Mouse (Mus musculus) erythroblast, embryonic 14.5 days (primary cell): Measurements from ENCODE around the gene Dnajb8. TPM values are rescaled to one million over a fixed set of nuclear protein-coding genes. Genes with fewer than 3 reads are reported as not detected.

Experiments used
- H3K27me3 ChIP-seq: 2 replicates; pipeline ENCODE4 v1.6.1; 2012; ENCODE audit warnings: inconsistent platforms; ENCODE audit not compliant: control insufficient read depth
- H3K36me3 ChIP-seq: 2 replicates; pipeline ENCODE4 v1.6.1; 2012; ENCODE audit warnings: mild to moderate bottlenecking, inconsistent platforms; ENCODE audit not compliant: control insufficient read depth
- H3K4me1 ChIP-seq: 2 replicates; pipeline ENCODE4 v1.6.1; 2012; ENCODE audit warnings: inconsistent platforms; ENCODE audit not compliant: control insufficient read depth
- H3K4me3 ChIP-seq: replicated peaks from 2 replicates; pipeline ENCODE3; 2012; ENCODE audit warnings: moderate library complexity, mild to moderate bottlenecking, inconsistent platforms
- H3K9me3 ChIP-seq: 2 replicates; pipeline ENCODE4 v1.6.1; 2012; ENCODE audit warnings: low read length, inconsistent platforms, mixed read lengths; ENCODE audit not compliant: control insufficient read depth
- GATA1 ChIP-seq: IDR thresholded peaks from 2 replicates; pipeline ENCODE4 v1.6.1; 2012; ENCODE audit warnings: low read length, inconsistent platforms, mixed read lengths
- TAL1 ChIP-seq: IDR thresholded peaks from 3 replicates; pipeline ENCODE4 v1.6.1; 2012; ENCODE audit warnings: low read length, inconsistent platforms, mixed read lengths
- polyA plus RNA-seq: library from polyadenylated mRNA; stranded (reverse); fragments of >175 nt; gene quantifications from 2 replicates; pipeline ENCODE4 v1.2.3, GENCODE M21; 2012

The Dnajb8 gene
- polyA plus RNA-seq, 1 experiment, result not detected

DNA sequence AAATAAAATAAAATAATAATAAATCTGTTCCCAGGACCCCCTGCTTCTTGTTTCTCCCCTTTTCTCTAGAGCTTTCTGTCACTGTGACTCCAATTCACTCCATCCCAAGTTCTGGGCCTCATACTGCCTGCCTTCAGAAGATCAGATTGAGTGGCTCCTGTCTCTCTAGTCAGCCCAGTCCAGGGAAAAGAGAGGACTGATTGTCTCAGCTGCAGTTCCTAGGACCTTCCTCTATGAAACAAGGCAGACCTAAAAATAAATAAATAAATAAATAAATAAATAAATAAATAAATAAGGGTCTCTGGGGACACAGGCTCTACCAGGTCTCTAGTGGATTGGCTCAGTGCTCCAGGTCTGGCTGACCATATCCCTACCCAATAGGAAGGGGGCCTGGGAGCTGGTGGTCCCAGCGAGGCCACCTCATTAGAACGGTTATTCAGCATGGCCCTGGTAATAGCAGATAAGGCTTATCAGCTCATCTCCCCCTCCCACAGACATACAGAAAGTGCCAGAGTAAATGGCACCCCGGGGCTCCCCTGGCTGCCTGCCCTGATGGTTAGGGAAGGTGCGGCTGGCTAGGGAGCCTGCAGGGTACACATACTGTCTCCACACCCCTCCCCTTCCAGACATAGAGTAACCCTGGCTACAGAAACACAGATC is 30.5 kb upstream of the Dnajb8 start:
- Histone ChIP-seq H3K9me3 (no peaks in the 10 kb centered on the region; the same call in 1 of the 2 replicates), H3K27me3 (peaks cover 97% of the 10 kb centered on the region), H3K36me3 (no peaks in the 10 kb centered on the region), H3K4me3 (no peak overlapping the region), H3K4me1 (peaks cover 34% of the 10 kb centered on the region)
- no peak for TF ChIP-seq TAL1
- no peak for TF ChIP-seq GATA1

- peaks cover 100% of the 10 kb centered on the region for H3K27me3 ChIP-seq
- H3K9me3 ChIP-seq, result no peaks in the 10 kb centered on the region; the same call in 1 of the 2 replicates
- no peak for TF ChIP-seq TAL1
- TF ChIP-seq GATA1, result no peak
- no peaks in the 10 kb centered on the region for H3K36me3 ChIP-seq
- peaks cover 37% of the 10 kb centered on the region for H3K4me1 ChIP-seq
- no peak overlapping the region for H3K4me3 ChIP-seq
Observed at GRCm38 (mm10) chr6:88192756-88193155, 29.3 kb upstream of the Dnajb8 start.

- H3K4me1 ChIP-seq, result peaks cover 45% of the 10 kb centered on the region
- TF ChIP-seq GATA1, result no peak
- no peak within 1 kb of the TSS for H3K4me3 ChIP-seq
- no peaks in the 10 kb centered on the region for H3K36me3 ChIP-seq
- H3K27me3 ChIP-seq, result peaks cover 100% of the 10 kb centered on the region
- H3K9me3 ChIP-seq, result no peaks in the 10 kb centered on the region; the same call in 1 of the 2 replicates
Observed at GRCm38 (mm10) chr6:88193433-88194052, 28.5 kb upstream of the Dnajb8 start, which contains the start of gene Gata2. Gene Gata2, plus strand, starts transcription at chr6:88193891.

GRCm38 (mm10) chr6:88194053-88194977 is 27.8 kb upstream of the Dnajb8 start:
- H3K27me3 ChIP-seq, result peaks cover 100% of the 10 kb centered on the region
- no peak for TF ChIP-seq TAL1
- no peak for TF ChIP-seq GATA1
- H3K36me3 ChIP-seq, result no peaks in the 10 kb centered on the region
- H3K4me1 ChIP-seq, result peaks cover 46% of the 10 kb centered on the region
- H3K9me3 ChIP-seq, result no peaks in the 10 kb centered on the region; the same call in 1 of the 2 replicates
- H3K4me3 ChIP-seq, result no peak overlapping the region

- TF ChIP-seq TAL1 (no peak), GATA1 (no peak)
- no peak overlapping the region for H3K4me3 ChIP-seq
- H3K9me3 ChIP-seq, result no peaks in the 10 kb centered on the region; the same call in 1 of the 2 replicates
- no peaks in the 10 kb centered on the region for H3K36me3 ChIP-seq
- H3K27me3 ChIP-seq, result peaks cover 100% of the 10 kb centered on the region
- H3K4me1 ChIP-seq, result peaks cover 42% of the 10 kb centered on the region
Observed at GRCm38 (mm10) chr6:88194978-88195325, 27.1 kb upstream of the Dnajb8 start.

DNA sequence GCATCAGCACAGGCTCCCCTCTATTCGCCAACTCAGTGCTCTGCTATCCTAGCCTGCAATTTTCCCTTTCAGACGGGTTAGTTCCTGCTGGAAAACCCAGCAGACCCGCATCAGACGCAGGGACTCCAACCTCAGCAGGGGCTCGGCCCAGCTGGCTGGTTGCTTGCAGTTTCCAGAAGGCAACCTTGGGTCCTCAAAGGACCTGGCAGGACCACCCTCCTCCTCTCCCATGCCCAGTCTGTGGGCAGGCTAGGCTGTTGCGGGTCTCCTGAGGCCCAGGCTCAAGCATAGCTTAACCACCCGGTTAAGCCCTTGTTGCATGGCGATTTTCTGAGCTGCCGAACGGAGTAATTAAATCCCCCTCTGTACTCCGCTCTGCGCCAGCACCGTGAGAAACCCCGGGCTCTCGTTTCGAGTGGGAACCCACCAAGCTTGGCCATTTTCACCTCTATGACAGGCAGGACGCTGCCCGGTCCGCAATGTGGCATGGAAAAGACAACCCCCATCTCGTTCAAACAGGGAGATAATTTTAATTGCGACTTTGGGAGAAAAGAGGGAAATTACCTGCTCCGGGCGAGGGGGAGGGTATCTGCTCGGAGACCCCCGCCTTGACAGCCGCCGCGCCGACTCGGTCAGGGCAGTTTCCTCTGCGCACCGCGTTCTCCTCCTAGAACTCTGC is 25.9 kb upstream of the Dnajb8 start:
- peaks cover 32% of the 10 kb centered on the region for H3K4me1 ChIP-seq
- no peaks in the 10 kb centered on the region; the same call in 1 of the 2 replicates for H3K9me3 ChIP-seq
- H3K4me3 ChIP-seq, result no peak overlapping the region
- H3K36me3 ChIP-seq, result no peaks in the 10 kb centered on the region
- peaks cover 100% of the 10 kb centered on the region for H3K27me3 ChIP-seq
- no peak for TF ChIP-seq TAL1

- TF ChIP-seq GATA1, result no peak
- TF ChIP-seq TAL1, result no peak
- peaks cover 100% of the 10 kb centered on the region for H3K27me3 ChIP-seq
- H3K36me3 ChIP-seq, result no peaks in the 10 kb centered on the region
- H3K4me3 ChIP-seq, result no peak overlapping the region
- H3K4me1 ChIP-seq, result peaks cover 29% of the 10 kb centered on the region
- no peaks in the 10 kb centered on the region; the same call in 1 of the 2 replicates for H3K9me3 ChIP-seq
Observed at GRCm38 (mm10) chr6:88196733-88197312, 25.2 kb upstream of the Dnajb8 start.

GRCm38 (mm10) chr6:88197313-88198069 is 24.6 kb upstream of the Dnajb8 start:
- Histone ChIP-seq H3K4me3 (no peak overlapping the region), H3K9me3 (no peaks in the 10 kb centered on the region; the same call in 1 of the 2 replicates), H3K27me3 (peaks cover 100% of the 10 kb centered on the region), H3K4me1 (peaks cover 30% of the 10 kb centered on the region), H3K36me3 (no peaks in the 10 kb centered on the region)
- TF ChIP-seq TAL1 (no peak), GATA1 (no peak)
